Mouse (Mus musculus): ENCODE measurements around the gene Cdkal1.

DNA sequence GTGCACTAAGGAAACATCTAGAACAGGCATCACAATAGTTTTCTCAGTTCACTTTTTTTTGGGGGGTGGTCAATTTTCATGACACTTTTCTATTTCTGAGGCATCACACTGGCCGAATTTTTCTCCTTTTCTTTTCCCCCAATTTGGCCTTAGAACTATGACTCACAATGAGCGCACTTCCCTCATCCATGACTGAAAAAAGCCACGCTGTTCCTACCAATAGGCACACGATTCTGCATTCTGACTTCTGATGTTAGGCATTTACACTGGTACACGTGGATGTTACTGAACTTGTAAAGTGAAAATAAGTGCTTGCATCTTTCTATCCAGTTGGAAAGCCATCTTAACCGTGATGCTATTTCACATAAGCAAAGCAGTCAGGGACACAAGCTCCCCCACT, 77.3 kb downstream of the Cdkal1 start:
- TF ChIP-seq EP300 (IDR thresholded peaks at IDR 0.05; ENCODE audit: low read depth) (no peak), CTCF (IDR thresholded peaks at IDR 0.05; ENCODE audit: low read depth) (no peak)

All from liver, postnatal 0 days (tissue).